Mouse (Mus musculus): Measurements from ENCODE around the gene Ptgdr2. TPM values are rescaled to one million over a fixed set of nuclear protein-coding genes. Genes with fewer than 3 reads are reported as not detected.

The Ptgdr2 gene
- polyA plus RNA-seq, 1 experiment from 2014 or later: 0.11 TPM

DNA sequence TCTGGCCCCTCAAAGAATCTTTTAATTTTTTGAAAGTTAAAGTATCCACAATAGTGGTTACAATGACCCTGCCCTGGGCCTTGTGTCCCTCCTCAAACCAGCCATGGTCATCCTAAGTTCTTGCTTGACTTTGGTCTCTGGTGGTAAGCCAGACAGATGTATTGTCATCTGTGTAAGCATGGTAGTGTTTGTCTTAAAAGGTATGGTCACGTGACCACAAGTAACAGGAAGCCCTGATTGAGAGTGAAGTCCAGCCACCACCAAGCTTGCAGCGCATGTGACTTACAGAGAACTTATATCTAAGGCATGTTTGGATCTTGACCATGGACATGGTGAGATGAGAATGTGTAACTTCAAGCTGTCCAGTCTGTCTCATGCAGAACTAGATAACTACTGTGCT lies 38.2 kb downstream of the Ptgdr2 start:
- Histone ChIP-seq H3K9me3 (replicated peaks; ENCODE audit: control insufficient read depth, low read length) (peaks cover 4% of the 10 kb centered on the region; the same call in 1 of the 2 replicates), H3K36me3 (ENCODE audit: control insufficient read depth, insufficient read depth) (no peaks in the 10 kb centered on the region), H3K4me3 (ENCODE audit: low read length) (no peak overlapping the region), H3K27ac (ENCODE audit: low read length) (no peak overlapping the region), H3K4me1 (ENCODE audit: control insufficient read depth, insufficient read depth, low read length) (peaks cover 5% of the 10 kb centered on the region), H3K27me3 (ENCODE audit: control insufficient read depth, insufficient read depth, low read length) (no peaks in the 10 kb centered on the region), H3K9ac (ENCODE audit: low read length) (no peak overlapping the region), H3K4me2 (ENCODE audit: low read depth, low read length) (no peak overlapping the region)
- 74% methylated on average over 2 of the region's 2 CpGs for WGBS
- ATAC-seq (replicated peaks; ENCODE audit: extremely low read depth, insufficient read depth, low FRiP score): no peak

DNA sequence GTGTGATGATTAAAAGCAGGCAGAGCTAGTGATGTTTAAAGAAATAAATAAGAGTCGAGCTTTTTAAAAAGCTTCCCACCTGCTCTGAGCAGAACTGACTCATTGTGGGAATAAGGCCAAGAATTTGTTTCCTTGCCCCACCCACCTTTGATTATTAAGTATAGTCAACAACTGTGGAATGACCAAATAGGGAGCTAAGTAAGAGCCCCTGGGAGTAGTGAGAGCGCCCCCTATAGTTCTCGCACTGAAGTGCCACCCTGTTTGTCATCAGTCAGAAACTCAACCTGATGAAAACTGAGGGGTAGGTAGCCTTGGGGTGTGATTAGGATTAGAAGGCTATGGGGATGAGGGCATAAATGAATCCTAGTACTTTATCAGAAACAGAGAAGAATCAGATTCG lies 39.4 kb downstream of the Ptgdr2 start:
- no peak overlapping the region for H3K4me3 ChIP-seq (ENCODE audit: low read length)
- no peak overlapping the region for H3K9ac ChIP-seq (ENCODE audit: low read length)
- no peaks in the 10 kb centered on the region for H3K36me3 ChIP-seq (ENCODE audit: control insufficient read depth, insufficient read depth)
- WGBS: 38% methylated on average over 4 of the region's 4 CpGs
- H3K4me2 ChIP-seq (ENCODE audit: low read depth, low read length): no peak overlapping the region
- ATAC-seq (replicated peaks; ENCODE audit: extremely low read depth, insufficient read depth, low FRiP score): no peak
- H3K9me3 ChIP-seq (replicated peaks; ENCODE audit: control insufficient read depth, low read length): peaks cover 4% of the 10 kb centered on the region; the same call in 1 of the 2 replicates
- H3K27me3 ChIP-seq (ENCODE audit: control insufficient read depth, insufficient read depth, low read length): no peaks in the 10 kb centered on the region
- no peak overlapping the region for H3K27ac ChIP-seq (ENCODE audit: low read length)
- peaks cover 5% of the 10 kb centered on the region for H3K4me1 ChIP-seq (ENCODE audit: control insufficient read depth, insufficient read depth, low read length)

DNA sequence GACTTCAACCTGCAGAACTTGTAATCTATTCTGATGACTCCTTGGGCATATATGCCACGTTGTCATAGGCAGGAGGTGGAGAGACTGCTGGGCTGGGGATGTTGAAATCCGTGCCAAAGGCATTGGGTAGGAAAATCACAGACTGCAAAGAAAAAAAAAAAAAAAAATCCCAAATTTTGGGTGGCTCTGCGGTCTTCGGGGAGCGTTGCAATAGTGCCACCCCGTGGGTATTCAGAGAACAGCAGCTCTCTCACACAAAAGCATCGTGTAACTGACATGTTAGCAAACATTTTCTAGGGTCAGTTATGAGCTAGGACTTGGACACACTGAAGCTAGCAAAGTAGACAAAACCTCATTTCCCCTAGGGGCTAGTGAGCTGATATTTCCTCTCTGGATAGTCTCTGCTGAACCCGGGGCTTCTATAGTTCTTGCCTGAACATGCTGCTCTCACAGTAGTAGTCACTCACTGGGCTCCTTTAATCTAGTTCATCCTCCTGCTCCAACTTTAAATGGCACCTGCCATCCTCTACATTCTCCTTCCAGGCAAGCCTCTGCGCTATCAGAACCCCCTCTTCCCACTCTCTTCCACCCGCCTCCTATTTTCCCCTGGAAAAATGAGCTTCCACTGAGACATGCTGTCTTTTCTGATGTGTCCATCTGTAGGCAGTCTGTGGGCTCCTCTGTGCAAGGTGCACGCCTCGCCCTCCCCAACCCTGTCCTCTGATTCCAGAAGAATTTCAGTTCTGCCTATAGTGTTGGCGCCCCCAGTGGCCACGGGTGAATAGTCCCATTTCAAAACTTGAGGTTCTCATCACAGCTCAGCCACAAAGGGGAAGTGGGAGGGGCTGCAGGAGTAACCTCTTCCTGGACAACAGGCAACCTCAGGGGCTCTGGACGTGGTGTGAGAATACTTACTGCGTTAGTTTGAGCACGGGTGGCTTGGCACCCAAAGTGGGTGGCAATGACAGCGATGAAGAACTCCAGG lies 42.5 kb downstream of the Ptgdr2 start:
- ATAC-seq (replicated peaks; ENCODE audit: extremely low read depth, insufficient read depth, low FRiP score): peak; percentile 46; the same call in 1 of the 2 replicates
- 9% methylated on average over 18 of the region's 18 CpGs for WGBS
- H3K4me2 ChIP-seq (ENCODE audit: low read depth, low read length): peak overlapping the region; percentile 50
- H3K36me3 ChIP-seq (ENCODE audit: control insufficient read depth, insufficient read depth): no peaks in the 10 kb centered on the region
- H3K9me3 ChIP-seq (replicated peaks; ENCODE audit: control insufficient read depth, low read length): no peaks in the 10 kb centered on the region
- peak overlapping the region; percentile 18; the same call in 1 of the 2 replicates for H3K9ac ChIP-seq (ENCODE audit: low read length)
- H3K4me3 ChIP-seq (ENCODE audit: low read length): 0 out of 2 replicates have a peak overlapping the region, but pooled peaks have one; percentile 10
- no peaks in the 10 kb centered on the region for H3K27me3 ChIP-seq (ENCODE audit: control insufficient read depth, insufficient read depth, low read length)
- H3K4me1 ChIP-seq (ENCODE audit: control insufficient read depth, insufficient read depth, low read length): peaks cover 5% of the 10 kb centered on the region; the same call in 1 of the 2 replicates
- H3K27ac ChIP-seq (ENCODE audit: low read length): no peak overlapping the region

DNA sequence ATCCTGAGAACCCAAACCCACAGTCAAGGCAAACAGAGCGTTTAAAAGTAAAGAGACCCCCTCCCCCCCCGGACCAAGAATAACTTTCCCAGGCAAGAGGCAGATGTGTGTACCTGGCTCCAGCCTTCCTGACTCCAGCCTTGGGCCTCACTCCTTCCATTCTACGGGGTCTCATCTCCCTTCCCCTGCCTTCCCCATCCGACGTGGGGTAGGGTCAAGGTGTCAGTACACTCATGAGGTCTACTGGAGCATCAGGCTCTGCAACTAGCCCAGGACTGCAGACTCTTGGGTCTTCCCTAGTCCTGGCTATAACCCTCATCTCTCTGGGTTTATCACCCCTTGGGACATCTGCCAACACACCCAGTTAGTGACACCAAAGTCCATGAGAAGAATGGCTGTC lies 43.2 kb downstream of the Ptgdr2 start:
- ATAC-seq (replicated peaks; ENCODE audit: extremely low read depth, insufficient read depth, low FRiP score): no peak
- Histone ChIP-seq H3K4me3 (ENCODE audit: low read length) (no peak overlapping the region), H3K4me2 (ENCODE audit: low read depth, low read length) (0 out of 2 replicates have a peak overlapping the region, but pooled peaks have one; percentile 50), H3K4me1 (ENCODE audit: control insufficient read depth, insufficient read depth, low read length) (peaks cover 5% of the 10 kb centered on the region; the same call in 1 of the 2 replicates), H3K9me3 (replicated peaks; ENCODE audit: control insufficient read depth, low read length) (no peaks in the 10 kb centered on the region), H3K9ac (ENCODE audit: low read length) (no peak overlapping the region), H3K27ac (ENCODE audit: low read length) (no peak overlapping the region), H3K36me3 (ENCODE audit: control insufficient read depth, insufficient read depth) (no peaks in the 10 kb centered on the region), H3K27me3 (ENCODE audit: control insufficient read depth, insufficient read depth, low read length) (no peaks in the 10 kb centered on the region)
- 73% methylated on average over 5 of the region's 5 CpGs for WGBS

DNA sequence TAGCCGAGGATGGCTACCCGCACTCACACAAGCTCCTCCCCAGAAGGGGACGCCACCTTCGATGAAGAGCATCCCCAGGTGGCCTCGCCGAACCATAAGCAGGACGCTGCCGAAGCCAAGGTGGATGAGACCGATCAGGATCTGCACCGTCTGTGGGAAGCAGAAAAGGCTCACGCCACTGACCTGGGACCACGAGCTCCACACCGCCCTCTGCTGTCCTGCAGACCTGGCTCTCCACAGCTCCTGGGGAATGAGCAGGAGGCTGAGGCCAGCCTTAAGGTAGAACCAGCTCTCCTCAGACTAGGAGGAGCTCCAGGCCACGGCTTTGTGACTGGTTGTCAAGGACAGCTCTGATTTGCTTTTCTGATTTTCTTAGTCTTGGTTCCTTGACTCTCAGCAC lies 46.2 kb downstream of the Ptgdr2 start:
- Histone ChIP-seq H3K9me3 (replicated peaks; ENCODE audit: control insufficient read depth, low read length) (no peaks in the 10 kb centered on the region), H3K4me3 (ENCODE audit: low read length) (no peak overlapping the region), H3K27ac (ENCODE audit: low read length) (no peak overlapping the region), H3K4me2 (ENCODE audit: low read depth, low read length) (peak overlapping the region; percentile 15; the same call in 1 of the 2 replicates), H3K27me3 (ENCODE audit: control insufficient read depth, insufficient read depth, low read length) (no peaks in the 10 kb centered on the region), H3K4me1 (ENCODE audit: control insufficient read depth, insufficient read depth, low read length) (peaks cover 5% of the 10 kb centered on the region; the same call in 1 of the 2 replicates), H3K36me3 (ENCODE audit: control insufficient read depth, insufficient read depth) (no peaks in the 10 kb centered on the region), H3K9ac (ENCODE audit: low read length) (no peak overlapping the region)
- ATAC-seq (replicated peaks; ENCODE audit: extremely low read depth, insufficient read depth, low FRiP score): no peak
- WGBS: 23% methylated on average over 14 of the region's 14 CpGs

DNA sequence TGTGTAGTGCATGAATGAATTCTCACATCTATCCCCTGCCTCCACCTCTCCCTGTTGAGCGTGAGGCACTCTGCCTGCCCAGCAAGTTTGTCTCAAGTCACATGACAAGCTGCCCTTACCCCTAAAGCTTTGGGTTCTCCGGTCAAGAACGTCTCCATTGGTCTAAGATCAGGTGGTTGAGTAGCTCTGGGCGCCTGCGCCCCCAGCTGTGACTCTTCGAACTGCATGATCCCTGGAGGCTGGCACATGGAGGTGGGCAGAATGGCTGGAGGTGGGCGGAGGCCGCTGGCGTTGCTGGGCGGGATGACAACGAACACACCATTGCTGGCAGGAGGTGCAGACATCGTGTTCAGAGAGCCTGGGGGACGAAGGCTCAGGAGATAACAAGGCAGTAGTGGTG lies 47.6 kb downstream of the Ptgdr2 start:
- Histone ChIP-seq H3K9me3 (replicated peaks; ENCODE audit: control insufficient read depth, low read length) (no peaks in the 10 kb centered on the region), H3K4me1 (ENCODE audit: control insufficient read depth, insufficient read depth, low read length) (peaks cover 2% of the 10 kb centered on the region; the same call in 1 of the 2 replicates), H3K36me3 (ENCODE audit: control insufficient read depth, insufficient read depth) (no peaks in the 10 kb centered on the region), H3K4me2 (ENCODE audit: low read depth, low read length) (no peak overlapping the region), H3K27ac (ENCODE audit: low read length) (no peak overlapping the region), H3K4me3 (ENCODE audit: low read length) (no peak overlapping the region), H3K9ac (ENCODE audit: low read length) (no peak overlapping the region), H3K27me3 (ENCODE audit: control insufficient read depth, insufficient read depth, low read length) (no peaks in the 10 kb centered on the region)
- WGBS: 70% methylated on average over 13 of the region's 13 CpGs
- no peak for ATAC-seq (replicated peaks; ENCODE audit: extremely low read depth, insufficient read depth, low FRiP score)

DNA sequence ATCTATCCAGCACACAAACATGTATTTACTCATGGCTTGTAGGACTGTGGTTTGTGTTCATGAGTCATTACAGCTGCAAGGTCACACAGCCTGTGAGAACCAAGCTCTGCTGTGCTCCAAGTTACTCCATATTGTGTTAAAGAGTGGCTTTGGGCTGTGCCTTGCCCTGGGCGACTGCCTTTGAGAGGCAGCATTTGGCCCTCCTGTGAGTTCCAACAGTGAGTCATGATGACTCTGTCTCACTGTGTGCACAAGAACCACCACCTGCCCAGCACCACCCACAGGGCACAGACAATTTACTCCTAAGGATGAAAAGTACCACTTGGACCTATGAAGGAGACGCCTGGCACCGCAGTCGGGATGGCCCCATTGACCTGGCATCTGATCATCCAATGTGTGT lies 48.9 kb downstream of the Ptgdr2 start:
- H3K27ac ChIP-seq (ENCODE audit: low read length): no peak overlapping the region
- H3K27me3 ChIP-seq (ENCODE audit: control insufficient read depth, insufficient read depth, low read length): no peaks in the 10 kb centered on the region
- H3K9me3 ChIP-seq (replicated peaks; ENCODE audit: control insufficient read depth, low read length): no peaks in the 10 kb centered on the region
- H3K4me2 ChIP-seq (ENCODE audit: low read depth, low read length): no peak overlapping the region
- ATAC-seq (replicated peaks; ENCODE audit: extremely low read depth, insufficient read depth, low FRiP score): no peak
- 83% methylated on average over 4 of the region's 4 CpGs for WGBS
- H3K36me3 ChIP-seq (ENCODE audit: control insufficient read depth, insufficient read depth): no peaks in the 10 kb centered on the region
- no peaks in the 10 kb centered on the region for H3K4me1 ChIP-seq (ENCODE audit: control insufficient read depth, insufficient read depth, low read length)
- no peak overlapping the region for H3K4me3 ChIP-seq (ENCODE audit: low read length)
- no peak overlapping the region for H3K9ac ChIP-seq (ENCODE audit: low read length)

DNA sequence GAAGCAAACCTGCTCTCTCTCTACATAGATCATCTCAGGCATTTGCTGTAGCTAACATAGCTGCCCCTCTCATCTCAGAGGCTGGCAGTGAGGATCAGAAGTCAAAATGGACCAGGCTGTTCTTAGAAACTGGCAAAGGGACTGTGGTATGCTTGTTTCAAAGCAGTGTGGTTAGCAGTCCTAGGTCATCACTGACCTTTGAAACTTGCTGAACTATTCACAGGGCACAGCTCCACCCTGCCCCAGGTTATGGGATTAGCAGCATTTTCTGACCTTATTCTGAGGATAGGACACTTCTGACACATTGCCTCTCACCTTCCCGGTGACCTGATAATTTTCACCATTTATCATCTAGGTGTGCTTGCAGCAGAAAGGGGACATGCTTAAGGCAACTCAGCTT lies 51.6 kb downstream of the Ptgdr2 start:
- Histone ChIP-seq H3K4me1 (ENCODE audit: control insufficient read depth, insufficient read depth, low read length) (no peaks in the 10 kb centered on the region), H3K9me3 (replicated peaks; ENCODE audit: control insufficient read depth, low read length) (no peaks in the 10 kb centered on the region), H3K36me3 (ENCODE audit: control insufficient read depth, insufficient read depth) (no peaks in the 10 kb centered on the region), H3K9ac (ENCODE audit: low read length) (no peak overlapping the region), H3K27ac (ENCODE audit: low read length) (no peak overlapping the region), H3K4me2 (ENCODE audit: low read depth, low read length) (no peak overlapping the region), H3K4me3 (ENCODE audit: low read length) (no peak overlapping the region), H3K27me3 (ENCODE audit: control insufficient read depth, insufficient read depth, low read length) (peaks cover 4% of the 10 kb centered on the region; the same call in 1 of the 2 replicates)
- ATAC-seq (replicated peaks; ENCODE audit: extremely low read depth, insufficient read depth, low FRiP score): no peak
- WGBS: 89% methylated on average over 1 of the region's 1 CpGs

DNA sequence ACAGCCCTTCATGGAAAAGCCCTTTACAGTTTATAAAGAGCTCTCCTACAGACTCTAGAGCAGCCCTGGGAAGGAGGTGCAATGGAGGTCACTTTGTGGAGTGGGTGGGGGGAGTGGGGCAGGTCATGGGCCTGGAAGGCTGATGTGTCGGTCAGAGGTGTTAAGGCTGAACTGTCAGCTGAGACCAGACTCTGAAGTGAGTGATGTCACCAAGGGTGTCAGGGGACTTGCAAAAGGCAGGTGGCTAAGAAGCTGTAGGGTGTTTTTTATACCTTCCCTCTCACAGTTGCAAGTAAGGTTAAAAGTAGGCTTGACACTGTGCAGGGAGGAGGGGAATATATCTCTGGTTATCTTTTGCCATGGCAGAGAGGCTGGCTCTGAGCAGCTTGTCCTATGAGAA lies 53.8 kb downstream of the Ptgdr2 start:
- H3K9ac ChIP-seq (ENCODE audit: low read length): no peak overlapping the region
- no peaks in the 10 kb centered on the region for H3K36me3 ChIP-seq (ENCODE audit: control insufficient read depth, insufficient read depth)
- H3K4me1 ChIP-seq (ENCODE audit: control insufficient read depth, insufficient read depth, low read length): no peaks in the 10 kb centered on the region
- 22% methylated on average over 1 of the region's 1 CpGs for WGBS
- H3K4me2 ChIP-seq (ENCODE audit: low read depth, low read length): no peak overlapping the region
- H3K27ac ChIP-seq (ENCODE audit: low read length): no peak overlapping the region
- H3K9me3 ChIP-seq (replicated peaks; ENCODE audit: control insufficient read depth, low read length): no peaks in the 10 kb centered on the region
- ATAC-seq (replicated peaks; ENCODE audit: extremely low read depth, insufficient read depth, low FRiP score): no peak
- H3K27me3 ChIP-seq (ENCODE audit: control insufficient read depth, insufficient read depth, low read length): peaks cover 4% of the 10 kb centered on the region; the same call in 1 of the 2 replicates
- H3K4me3 ChIP-seq (ENCODE audit: low read length): no peak overlapping the region

All from heart, embryonic 16.5 days (tissue).